Mouse (Mus musculus) gastrocnemius, postnatal 36 days (tissue): ENCODE measurements around the gene Fxn. TPM values are rescaled to one million over a fixed set of nuclear protein-coding genes. Genes with fewer than 3 reads are reported as not detected.

Experiments used
- total RNA-seq, 2 experiments: library from RNA; stranded (reverse); gene quantifications; 2 replicates each; pipeline ENCODE4 v1.2.3; 2021

Gene Fxn
- total RNA-seq, 2 experiments from 2014 or later, result 19.9 to 20.0 TPM

Other genes starting within 250 kb of the Fxn start
- 10 to 100 TPM; 21.1 to 27.0 TPM for gene Fam189a2, start 249.6 kb downstream of the Fxn start, total RNA-seq
- gene Tjp2, start 55.6 kb downstream of the Fxn start, total RNA-seq, result 1 to 10 TPM; 3.5 to 3.7 TPM
- gene Fam122a, start 196.8 kb upstream of the Fxn start, total RNA-seq, result 10 to 100 TPM; 17.5 to 19.4 TPM